Mouse (Mus musculus): ENCODE data around the gene Pidd1.
A peak's percentile ranks its signal among the peaks of the same experiment; 100 is the strongest.
"Not testable (repeated sequence)": the region's sequence is repeated elsewhere in the genome, so short reads cannot be mapped to it uniquely, and the experiment has no call there.

Gene Pidd1

GRCm38 (mm10) chr7:141416144-141416841 lies 27.5 kb downstream of the Pidd1 start:
- no peak for DNase-seq (ENCODE audit: low spot score in 2 of 2)

GRCm38 (mm10) chr7:141413809-141414584 lies 29.8 kb downstream of the Pidd1 start, which contains the start of gene Gatd1:
Gene Gatd1, minus strand, starts transcription at chr7:141414136.
- DNase-seq (ENCODE audit: low spot score in 2 of 2): peak; percentile 99 to 100

- DNase-seq (ENCODE audit: low spot score in 2 of 2): no peak
Observed at GRCm38 (mm10) chr7:141413331-141413730, 30.5 kb downstream of the Pidd1 start.

GRCm38 (mm10) chr7:141411667-141412066 lies 32.2 kb downstream of the Pidd1 start:
- DNase-seq (ENCODE audit: low spot score in 2 of 2): no peak

GRCm38 (mm10) chr7:141410631-141411030 lies 33.2 kb downstream of the Pidd1 start:
- no peak for DNase-seq (ENCODE audit: low spot score in 2 of 2)

- peak; percentile 82 to 90 for DNase-seq (ENCODE audit: low spot score in 2 of 2)
Observed at GRCm38 (mm10) chr7:141408833-141409232, 35.0 kb downstream of the Pidd1 start.

- not testable (repeated sequence) for DNase-seq (ENCODE audit: low spot score in 2 of 2)
Observed at GRCm38 (mm10) chr7:141407670-141408069, 36.2 kb downstream of the Pidd1 start.

GRCm38 (mm10) chr7:141405466-141405865 lies 38.4 kb downstream of the Pidd1 start:
- no peak for DNase-seq (ENCODE audit: low spot score in 2 of 2)

GRCm38 (mm10) chr7:141403305-141403704 lies 40.5 kb downstream of the Pidd1 start:
- DNase-seq (ENCODE audit: low spot score in 2 of 2): peak; percentile 39 to 65

- DNase-seq (ENCODE audit: low spot score in 2 of 2): no peak
Observed at GRCm38 (mm10) chr7:141395348-141395747, 48.5 kb downstream of the Pidd1 start.

GRCm38 (mm10) chr7:141394771-141395170 lies 49.1 kb downstream of the Pidd1 start:
- peak; percentile 57 to 81 for DNase-seq (ENCODE audit: low spot score in 2 of 2)

GRCm38 (mm10) chr7:141394158-141394557 lies 49.7 kb downstream of the Pidd1 start:
- no peak for DNase-seq (ENCODE audit: low spot score in 2 of 2)

GRCm38 (mm10) chr7:141392552-141393222 lies 51.1 kb downstream of the Pidd1 start:
- DNase-seq (ENCODE audit: low spot score in 2 of 2): no peak

GRCm38 (mm10) chr7:141391625-141392551 lies 51.9 kb downstream of the Pidd1 start, which contains the start of gene Taldo1:
Gene Taldo1, plus strand, starts transcription at chr7:141392199.
- peak; percentile 90 to 96 for DNase-seq (ENCODE audit: low spot score in 2 of 2)

GRCm38 (mm10) chr7:141390326-141391259 lies 53.2 kb downstream of the Pidd1 start:
- DNase-seq (ENCODE audit: low spot score in 2 of 2): no peak

GRCm38 (mm10) chr7:141388487-141389109 lies 55.2 kb downstream of the Pidd1 start:
- DNase-seq (ENCODE audit: low spot score in 2 of 2): no peak

Measured in urinary bladder, postnatal 4 days (tissue).